Mouse (Mus musculus) thymus, postnatal 14 days (tissue): ENCODE measurements around the gene Kin.

ENCODE experiments used
- DNase-seq: peaks from one replicate; pipeline ENCODE4 v3.0.0; 2021

Kin gene

GRCm38 (mm10) chr2:10118751-10119150, 38.4 kb downstream of the Kin start:
- no peak for DNase-seq

- no peak for DNase-seq
Observed at GRCm38 (mm10) chr2:10119276-10119675, 38.9 kb downstream of the Kin start.

GRCm38 (mm10) chr2:10121826-10122225, 41.4 kb downstream of the Kin start:
- DNase-seq, result no peak

- DNase-seq, result no peak
Observed at GRCm38 (mm10) chr2:10126122-10126521, 45.7 kb downstream of the Kin start.

- no peak for DNase-seq
Observed at GRCm38 (mm10) chr2:10127471-10127870, 47.1 kb downstream of the Kin start.

GRCm38 (mm10) chr2:10128571-10128970, 48.2 kb downstream of the Kin start:
- no peak for DNase-seq

- DNase-seq, result no peak
Observed at GRCm38 (mm10) chr2:10130341-10130990, 50.1 kb downstream of the Kin start.

GRCm38 (mm10) chr2:10131296-10131695, 50.9 kb downstream of the Kin start, which contains the start of gene Itih2:
Gene Itih2 (minus strand): TSS chr2:10131396.
- DNase-seq, result no peak

- no peak for DNase-seq
Observed at GRCm38 (mm10) chr2:10132128-10132527, 51.7 kb downstream of the Kin start.

- DNase-seq, result no peak
Observed at GRCm38 (mm10) chr2:10133941-10134340, 53.5 kb downstream of the Kin start.

GRCm38 (mm10) chr2:10137320-10137719, 56.9 kb downstream of the Kin start:
- DNase-seq, result no peak

GRCm38 (mm10) chr2:10140456-10140855, 60.1 kb downstream of the Kin start:
- DNase-seq, result no peak
